Mouse (Mus musculus) intestine, postnatal 0 days (tissue): ENCODE measurements at regions not wholly inside any gene's neighbourhood (a gene's known extent, or its start where the extent isn't known, plus 50 kb on each side); places are given as distances from the start of the nearest gene placed in this dataset.

Experiments used
- ATAC-seq: fragments of 200-750 bp; cut with Nextera tagmentation; 2 replicates; pipeline ENCODE4 v1.8.0; 2017; ENCODE audit warnings: mild to moderate bottlenecking, moderate TSS enrichment, moderate library complexity
- H3K27ac ChIP-seq: fragments of 300-500 bp; sonication (generic); 2 replicates; pipeline ENCODE4 v1.5.1; 2014; ENCODE audit warnings: mild to moderate bottlenecking, low read depth, low read length, moderate library complexity
- H3K27me3 ChIP-seq: fragments of 300-500 bp; sonication (generic); replicated peaks from 2 replicates; pipeline ENCODE4 v1.6.1; 2014; ENCODE audit warnings: low read length, mixed read lengths; ENCODE audit not compliant: control insufficient read depth, insufficient read depth
- H3K36me3 ChIP-seq: fragments of 300-500 bp; sonication (generic); 2 replicates; pipeline ENCODE4 v1.6.1; 2014; ENCODE audit warnings: mild to moderate bottlenecking, moderate library complexity; ENCODE audit not compliant: control insufficient read depth, insufficient read depth
- H3K4me1 ChIP-seq: fragments of 300-500 bp; sonication (generic); replicated peaks from 2 replicates; pipeline ENCODE4 v1.6.1; 2014; ENCODE audit warnings: antibody characterized with exemption, low read length, mixed read lengths; ENCODE audit not compliant: control insufficient read depth, insufficient read depth
- H3K4me2 ChIP-seq: fragments of 300-500 bp; sonication (generic); replicated peaks from 2 replicates; pipeline ENCODE4 v1.6.1; 2014; ENCODE audit warnings: low read depth, mild to moderate bottlenecking, moderate library complexity
- H3K4me3 ChIP-seq: fragments of 300-500 bp; sonication (generic); 2 replicates; pipeline ENCODE4 v1.5.1; 2014; ENCODE audit warnings: low read depth, low read length
- H3K9ac ChIP-seq: fragments of 300-500 bp; sonication (generic); 2 replicates; pipeline ENCODE4 v1.6.1; 2014; ENCODE audit warnings: mild to moderate bottlenecking, low read depth, low read length
- H3K9me3 ChIP-seq: fragments of 300-500 bp; sonication (generic); 2 replicates; pipeline ENCODE4 v1.6.1; 2016; ENCODE audit warnings: mixed run types; ENCODE audit not compliant: control insufficient read depth
- CTCF ChIP-seq: sonication (generic); IDR thresholded peaks from 2 replicates; pipeline ENCODE4 v1.5.1; 2016; ENCODE audit warnings: low read depth, mild to moderate bottlenecking, control low read depth, antibody characterized with exemption, moderate library complexity
- WGBS: fragments of 180-500 bp; shearing (Covaris S2); extraction: QIAGEN DNeasy Blood & Tissue Kit; methylation state at CpG from one replicate; pipeline ENCODE4 v1.1.7; 2014; 5-methylcytosine and 5-hydroxymethylcytosine counted together

- Histone ChIP-seq H3K36me3 (no peaks in the 10 kb centered on the region), H3K4me2 (no peak overlapping the region), H3K9ac (no peak overlapping the region), H3K9me3 (no peaks in the 10 kb centered on the region), H3K27me3 (0 out of 2 replicates have a peak, but pooled peaks cover 2% of the 10 kb centered on the region), H3K4me3 (no peak overlapping the region), H3K27ac (no peak overlapping the region), H3K4me1 (no peaks in the 10 kb centered on the region)
- ATAC-seq: no peak
- TF ChIP-seq CTCF: no peak
- 93% methylated on average over 3 of the region's 3 CpGs for WGBS
These were observed 149.0 kb upstream of the Nectin1 start for GRCm38 (mm10) chr9:43594814-43595213.

GRCm38 (mm10) chr9:43595461-43595860 is 148.3 kb upstream of the Nectin1 start:
- no peak for TF ChIP-seq CTCF
- Histone ChIP-seq H3K36me3 (no peaks in the 10 kb centered on the region), H3K27ac (no peak overlapping the region), H3K4me1 (no peaks in the 10 kb centered on the region), H3K9me3 (no peaks in the 10 kb centered on the region), H3K9ac (no peak overlapping the region), H3K27me3 (0 out of 2 replicates have a peak, but pooled peaks cover 2% of the 10 kb centered on the region), H3K4me3 (no peak overlapping the region), H3K4me2 (no peak overlapping the region)
- WGBS: 60% methylated on average over 4 of the region's 4 CpGs
- ATAC-seq: no peak

GRCm38 (mm10) chr9:43600396-43600795 is 143.4 kb upstream of the Nectin1 start:
- H3K4me2 ChIP-seq: no peak overlapping the region
- H3K27ac ChIP-seq: no peak overlapping the region
- H3K27me3 ChIP-seq: 0 out of 2 replicates have a peak, but pooled peaks cover 2% of the 10 kb centered on the region
- H3K36me3 ChIP-seq: no peaks in the 10 kb centered on the region
- no peaks in the 10 kb centered on the region for H3K9me3 ChIP-seq
- no peak for ATAC-seq
- 46% methylated on average over 2 of the region's 2 CpGs for WGBS
- H3K4me1 ChIP-seq: no peaks in the 10 kb centered on the region
- H3K4me3 ChIP-seq: no peak overlapping the region
- no peak for TF ChIP-seq CTCF
- no peak overlapping the region for H3K9ac ChIP-seq

GRCm38 (mm10) chr9:43617632-43618031 is 126.2 kb upstream of the Nectin1 start:
- no peak overlapping the region for H3K9ac ChIP-seq
- no peaks in the 10 kb centered on the region for H3K36me3 ChIP-seq
- H3K27ac ChIP-seq: no peak overlapping the region
- no peaks in the 10 kb centered on the region for H3K27me3 ChIP-seq
- H3K4me1 ChIP-seq: no peaks in the 10 kb centered on the region
- no peak for ATAC-seq
- WGBS: 14% methylated on average over 12 of the region's 12 CpGs
- H3K4me3 ChIP-seq: no peak overlapping the region
- no peaks in the 10 kb centered on the region for H3K9me3 ChIP-seq
- no peak overlapping the region for H3K4me2 ChIP-seq
- TF ChIP-seq CTCF: no peak

GRCm38 (mm10) chr9:43627558-43627957 is 116.2 kb upstream of the Nectin1 start:
- Histone ChIP-seq H3K36me3 (no peaks in the 10 kb centered on the region), H3K4me3 (no peak overlapping the region), H3K4me2 (no peak overlapping the region), H3K27me3 (no peaks in the 10 kb centered on the region), H3K9ac (no peak overlapping the region), H3K9me3 (no peaks in the 10 kb centered on the region), H3K27ac (no peak overlapping the region), H3K4me1 (no peaks in the 10 kb centered on the region)
- WGBS: 42% methylated on average over 4 of the region's 4 CpGs
- ATAC-seq: no peak
- TF ChIP-seq CTCF: no peak

GRCm38 (mm10) chr9:43628786-43629185 is 115.0 kb upstream of the Nectin1 start:
- Histone ChIP-seq H3K27ac (no peak overlapping the region), H3K4me3 (no peak overlapping the region), H3K4me2 (no peak overlapping the region), H3K9me3 (no peaks in the 10 kb centered on the region), H3K9ac (no peak overlapping the region), H3K27me3 (no peaks in the 10 kb centered on the region), H3K4me1 (no peaks in the 10 kb centered on the region), H3K36me3 (no peaks in the 10 kb centered on the region)
- WGBS: 34% methylated on average over 11 of the region's 11 CpGs
- ATAC-seq: no peak
- no peak for TF ChIP-seq CTCF

- WGBS: 82% methylated on average over 11 of the region's 11 CpGs
- H3K4me3 ChIP-seq: no peak overlapping the region
- no peak for ATAC-seq
These were observed 107.3 kb upstream of the Nectin1 start for GRCm38 (mm10) chr9:43636372-43636965.

More at GRCm38 (mm10) chr9:43636372-43636965, 107.3 kb upstream of the Nectin1 start:
- no peak overlapping the region for H3K27ac ChIP-seq
- no peaks in the 10 kb centered on the region for H3K36me3 ChIP-seq
- no peaks in the 10 kb centered on the region for H3K27me3 ChIP-seq
- no peak for TF ChIP-seq CTCF
- H3K4me1 ChIP-seq: no peaks in the 10 kb centered on the region
- no peak overlapping the region for H3K9ac ChIP-seq
- H3K4me2 ChIP-seq: no peak overlapping the region
- H3K9me3 ChIP-seq: no peaks in the 10 kb centered on the region
